Mouse (Mus musculus): ENCODE measurements around the gene Gm2a. TPM values are rescaled to one million over a fixed set of nuclear protein-coding genes. Genes with fewer than 3 reads are reported as not detected.
A peak's percentile ranks its signal among the peaks of the same experiment; 100 is the strongest.

Gm2a gene
- polyA plus RNA-seq, 1 experiment, result 37.2 TPM

GRCm38 (mm10) chr11:55154398-55155069 lies 56.6 kb downstream of the Gm2a start:
- Histone ChIP-seq H3K27ac (ENCODE audit: control insufficient read depth, insufficient read depth, low read length) (peak overlapping the region; percentile 36), H3K4me1 (replicated peaks; ENCODE audit: control insufficient read depth, insufficient read depth, low read length) (peaks cover 16% of the 10 kb centered on the region), H3K27me3 (ENCODE audit: control insufficient read depth, insufficient read depth, low read length) (no peaks in the 10 kb centered on the region), H3K36me3 (ENCODE audit: control insufficient read depth, insufficient read depth, low read length) (no peaks in the 10 kb centered on the region), H3K4me3 (ENCODE audit: control insufficient read depth, insufficient read depth, low read length) (no peak overlapping the region)
- no peak for DNase-seq
- 10% methylated on average over 3 of the region's 3 CpGs for WGBS
- no peak for TF ChIP-seq POLR2A (IDR thresholded peaks at IDR 0.05; ENCODE audit: control insufficient read depth, extremely low read depth, insufficient read depth, low read length, poor library complexity)

- 12% methylated on average over 6 of the region's 6 CpGs for WGBS
- Histone ChIP-seq H3K4me1 (replicated peaks; ENCODE audit: control insufficient read depth, insufficient read depth, low read length) (peaks cover 16% of the 10 kb centered on the region), H3K36me3 (ENCODE audit: control insufficient read depth, insufficient read depth, low read length) (no peaks in the 10 kb centered on the region), H3K27ac (ENCODE audit: control insufficient read depth, insufficient read depth, low read length) (no peak overlapping the region), H3K27me3 (ENCODE audit: control insufficient read depth, insufficient read depth, low read length) (no peaks in the 10 kb centered on the region), H3K4me3 (ENCODE audit: control insufficient read depth, insufficient read depth, low read length) (no peak overlapping the region)
- TF ChIP-seq CTCF (IDR thresholded peaks at IDR 0.05; ENCODE audit: borderline replicate concordance, control insufficient read depth, extremely low read depth, insufficient read depth, low read length, poor library complexity) (no peak), POLR2A (IDR thresholded peaks at IDR 0.05; ENCODE audit: control insufficient read depth, extremely low read depth, insufficient read depth, low read length, poor library complexity) (no peak)
- DNase-seq, result peak; percentile 27
These were observed 57.1 kb downstream of the Gm2a start for GRCm38 (mm10) chr11:55155070-55155421.

- Histone ChIP-seq H3K4me1 (replicated peaks; ENCODE audit: control insufficient read depth, insufficient read depth, low read length) (peaks cover 16% of the 10 kb centered on the region), H3K27ac (ENCODE audit: control insufficient read depth, insufficient read depth, low read length) (no peak overlapping the region), H3K27me3 (ENCODE audit: control insufficient read depth, insufficient read depth, low read length) (no peaks in the 10 kb centered on the region), H3K4me3 (ENCODE audit: control insufficient read depth, insufficient read depth, low read length) (no peak overlapping the region), H3K36me3 (ENCODE audit: control insufficient read depth, insufficient read depth, low read length) (no peaks in the 10 kb centered on the region)
- TF ChIP-seq CTCF (IDR thresholded peaks at IDR 0.05; ENCODE audit: borderline replicate concordance, control insufficient read depth, extremely low read depth, insufficient read depth, low read length, poor library complexity) (no peak), POLR2A (IDR thresholded peaks at IDR 0.05; ENCODE audit: control insufficient read depth, extremely low read depth, insufficient read depth, low read length, poor library complexity) (no peak)
- peak; percentile 90 for DNase-seq
- WGBS, result 53% methylated on average over 13 of the region's 13 CpGs
These were observed 61.0 kb downstream of the Gm2a start for GRCm38 (mm10) chr11:55158785-55159359.

Other genes with a start within 250 kb of the Gm2a start
- gene Lyrm7, start 237.2 kb upstream of the Gm2a start, polyA plus RNA-seq (2012; rRNA removed), result 2.9 and 3.5 TPM in 2 replicates
- gene Hint1, start 231.7 kb upstream of the Gm2a start, polyA plus RNA-seq (2012; rRNA removed), result 322 and 336 TPM in 2 replicates
- 120 and 133 TPM in 2 replicates for gene Gpx3, start 195.7 kb upstream of the Gm2a start, polyA plus RNA-seq (2012; rRNA removed)
- 114 and 121 TPM in 2 replicates for gene Tnip1, start 135.2 kb upstream of the Gm2a start, polyA plus RNA-seq (2012; rRNA removed)
- 121 and 130 TPM in 2 replicates for gene Anxa6, start 64.7 kb upstream of the Gm2a start, polyA plus RNA-seq (2012; rRNA removed)
- 13.9 and 16.5 TPM in 2 replicates for gene Ccdc69, start 20.0 kb upstream of the Gm2a start, polyA plus RNA-seq (2012; rRNA removed)
- 0.48 and 0.74 TPM in 2 replicates for gene Slc36a3, start 53.6 kb downstream of the Gm2a start, polyA plus RNA-seq (2012; rRNA removed)
- gene Slc36a2, start 87.0 kb downstream of the Gm2a start, polyA plus RNA-seq (2012; rRNA removed), result 38.6 and 44.6 TPM in 2 replicates
- 60.3 and 65.3 TPM in 2 replicates for gene Slc36a1, start 106.2 kb downstream of the Gm2a start, polyA plus RNA-seq (2012; rRNA removed)
- 1.9 and 2.2 TPM in 2 replicates for gene Fat2, start 238.4 kb downstream of the Gm2a start, polyA plus RNA-seq (2012; rRNA removed)

All from thymus, adult 2 months (tissue).